Mouse (Mus musculus): ENCODE measurements around the gene Itgb6.

- TF ChIP-seq CTCF (IDR thresholded peaks at IDR 0.05; ENCODE audit: insufficient read depth, low read depth, low read length): no peak
- no peak for TF ChIP-seq POLR2A (IDR thresholded peaks at IDR 0.05; ENCODE audit: insufficient read depth, low read depth, low read length)
Measured at GRCm38 (mm10) chr2:60674413-60674812, 48.0 kb downstream of the Itgb6 start.

Data from olfactory bulb, adult 2 months (tissue).